Mouse (Mus musculus) CH12.LX (cell line): ENCODE results near the gene Olfr2. TPM values are rescaled to one million over a fixed set of nuclear protein-coding genes. Genes with fewer than 3 reads are reported as not detected.

Experiments used
- DNase-seq: peaks from one replicate; pipeline ENCODE4 v3.0.0-alpha.2; 2013; ENCODE audit errors: extremely low read depth
- H3K27ac ChIP-seq: 2 replicates; pipeline ENCODE4 v1.5.1; 2012; ENCODE audit warnings: low read depth, mild to moderate bottlenecking, control low read depth, moderate library complexity; ENCODE audit not compliant: insufficient read depth
- H3K27me3 ChIP-seq: replicated peaks from 2 replicates; pipeline ENCODE3; 2012; ENCODE audit warnings: inconsistent platforms
- H3K36me3 ChIP-seq, 2 experiments: replicated peaks in 1 of 2; 2 replicates each; pipeline versions ENCODE3 to v1.6.1; 2012; ENCODE audit warnings: inconsistent platforms in 1 of 2, low read length in 1 of 2, mild to moderate bottlenecking in 1 of 2, mixed read lengths in 1 of 2, moderate library complexity in 1 of 2; ENCODE audit not compliant: control insufficient read depth in 1 of 2, insufficient read depth in 1 of 2
- H3K4me1 ChIP-seq, 2 experiments: 2 replicates each; pipeline ENCODE4 v1.6.1; 2012; ENCODE audit warnings: inconsistent platforms in 1 of 2, moderate library complexity in 1 of 2; ENCODE audit not compliant: insufficient read depth in 2 of 2, control insufficient read depth in 1 of 2
- H3K4me2 ChIP-seq: 2 replicates; pipeline ENCODE4 v1.6.1; 2012; ENCODE audit warnings: low read depth, mild to moderate bottlenecking, control low read depth; ENCODE audit not compliant: poor library complexity, insufficient read depth, severe bottlenecking
- H3K4me3 ChIP-seq, 3 experiments: fragments of 150-350 bp in 1 of 3; sonication (generic) in 1 of 3; replicated peaks in 1 of 3; 2 replicates each; pipeline versions ENCODE3 to v1.5.1; 2011 to 2012; ENCODE audit warnings: low read depth in 2 of 3, low read length in 2 of 3, mild to moderate bottlenecking in 2 of 3, moderate library complexity in 2 of 3, control low read depth in 1 of 3, improper control_type of control experiment in 1 of 3, inconsistent platforms in 1 of 3, mixed read lengths in 1 of 3; ENCODE audit not compliant: poor library complexity in 1 of 3
- H3K79me2 ChIP-seq: replicated peaks from 2 replicates; pipeline ENCODE4 v1.6.1; 2012; ENCODE audit warnings: mild to moderate bottlenecking, moderate library complexity; ENCODE audit not compliant: control insufficient read depth, poor library complexity, insufficient read depth, severe bottlenecking; ENCODE audit errors: extremely low read depth
- H3K9ac ChIP-seq: 2 replicates; pipeline ENCODE4 v1.6.1; 2012; ENCODE audit warnings: low read depth, mild to moderate bottlenecking, control low read depth, moderate library complexity; ENCODE audit not compliant: insufficient read depth
- H3K9me3 ChIP-seq: replicated peaks from 2 replicates; pipeline ENCODE3; 2012; ENCODE audit warnings: low read length, inconsistent platforms, mixed read lengths
- CHD1 ChIP-seq: IDR thresholded peaks from 2 replicates; pipeline ENCODE4 v1.6.1; 2012; ENCODE audit warnings: low read depth, low read length, improper control_type of control experiment, inconsistent platforms
- CHD2 ChIP-seq: IDR thresholded peaks from 2 replicates; pipeline ENCODE4 v1.6.1; 2011; ENCODE audit warnings: low read length, improper control_type of control experiment
- CTCF ChIP-seq, 2 experiments: IDR thresholded peaks in 1 of 2; conservative IDR thresholded peaks in 1 of 2; 2 replicates each; pipeline ENCODE4 v1.5.1; 2011 to 2012; ENCODE audit warnings: low read depth in 2 of 2, low read length in 2 of 2, improper control_type of control experiment in 1 of 2, inconsistent platforms in 1 of 2, mild to moderate bottlenecking in 1 of 2, moderate library complexity in 1 of 2
- ELF1 ChIP-seq: IDR thresholded peaks from 2 replicates; pipeline ENCODE4 v1.6.1; 2014; ENCODE audit warnings: low read depth, mild to moderate bottlenecking, inconsistent platforms, low read length, improper control_type of control experiment
- EP300 ChIP-seq: IDR thresholded peaks from 2 replicates; pipeline ENCODE4 v1.6.1; 2011; ENCODE audit warnings: low read length, improper control_type of control experiment
- ETS1 ChIP-seq: conservative IDR thresholded peaks from 2 replicates; pipeline ENCODE4 v1.6.1; 2012; ENCODE audit warnings: low read depth, mild to moderate bottlenecking, inconsistent platforms, low read length, improper control_type of control experiment, moderate library complexity
- HCFC1 ChIP-seq: IDR thresholded peaks from 2 replicates; pipeline ENCODE4 v1.6.1; 2012; ENCODE audit warnings: low read depth, mild to moderate bottlenecking, inconsistent platforms, low read length, improper control_type of control experiment
- KAT2A ChIP-seq: IDR thresholded peaks from 2 replicates; pipeline ENCODE4 v1.6.1; 2012; ENCODE audit warnings: low read length, improper control_type of control experiment, inconsistent platforms; ENCODE audit not compliant: insufficient replicate concordance
- NELFE ChIP-seq: IDR thresholded peaks from 2 replicates; pipeline ENCODE4 v1.6.1; 2011; ENCODE audit warnings: low read depth, low read length, improper control_type of control experiment
- PAX5 ChIP-seq: IDR thresholded peaks from 2 replicates; pipeline ENCODE4 v1.6.1; 2012; ENCODE audit warnings: low read length, inconsistent platforms, mixed read lengths
- POLR2A ChIP-seq: IDR thresholded peaks from 2 replicates; pipeline ENCODE4 v1.6.1; 2011; ENCODE audit warnings: low read depth, mild to moderate bottlenecking, improper control_type of control experiment, low read length
- POLR2AphosphoS2 ChIP-seq: IDR thresholded peaks from 2 replicates; pipeline ENCODE4 v1.6.1; 2011; ENCODE audit warnings: low read depth, low read length, improper control_type of control experiment
- RCOR1 ChIP-seq: conservative IDR thresholded peaks from 2 replicates; pipeline ENCODE4 v1.6.1; 2012; ENCODE audit warnings: low read depth, mild to moderate bottlenecking, inconsistent platforms, low read length, improper control_type of control experiment
- USF2 ChIP-seq: conservative IDR thresholded peaks from 2 replicates; pipeline ENCODE4 v1.6.1; 2011; ENCODE audit warnings: low read depth, low read length, improper control_type of control experiment
- ZC3H11A ChIP-seq: IDR thresholded peaks from 2 replicates; pipeline ENCODE4 v1.6.1; 2012; ENCODE audit warnings: low read depth, mild to moderate bottlenecking, inconsistent platforms, low read length, improper control_type of control experiment
- ZKSCAN1 ChIP-seq: IDR thresholded peaks from 2 replicates; pipeline ENCODE4 v1.6.1; 2012; ENCODE audit warnings: low read depth, inconsistent platforms, low read length, improper control_type of control experiment, borderline replicate concordance
- ZNF384 ChIP-seq: IDR thresholded peaks from 2 replicates; pipeline ENCODE4 v1.6.1; 2012; ENCODE audit warnings: low read depth, low read length, improper control_type of control experiment, inconsistent platforms
- dilution Hi-C: fragments of 300-500 bp; cut with MboI; formaldehyde crosslinking; loops from 2 replicates; pipeline ENCODE4 v1.14.3; 2020; ENCODE audit warnings: low sequenced_read_pairs; ENCODE audit not compliant: extremely low pct_unique_long_range_greater_than_20kb, extremely low pct_ligation_motif_present
- in situ Hi-C: fragments of 300-500 bp; cut with MboI; formaldehyde crosslinking; loops from 3 replicates; pipeline ENCODE4 v1.14.3; 2019; ENCODE audit warnings: low sequenced_read_pairs, low pct_ligation_motif_present, low pct_unique_long_range_greater_than_20kb, mixed read lengths
- polyA plus RNA-seq: library from polyadenylated mRNA; unstranded; fragments of >175 nt; gene quantifications from 2 replicates; pipeline ENCODE4 v1.2.1, GENCODE M21; 2012; ENCODE audit warnings: low read depth; ENCODE audit not compliant: insufficient read length
- total RNA-seq, 2 experiments: library from RNA; depleted of rRNA; stranded (reverse); fragments of 300-350 nt in 1 of 2; fragments of >200 nt in 1 of 2; gene quantifications; 2 replicates each; pipeline ENCODE4 v1.2.3; 2012 to 2014

Olfr2 gene
- not detected in 2 replicates for total RNA-seq (2012; rRNA removed)
- not detected in 2 replicates for total RNA-seq (2014; rRNA removed)
- polyA plus RNA-seq: not detected in 2 replicates

DNA sequence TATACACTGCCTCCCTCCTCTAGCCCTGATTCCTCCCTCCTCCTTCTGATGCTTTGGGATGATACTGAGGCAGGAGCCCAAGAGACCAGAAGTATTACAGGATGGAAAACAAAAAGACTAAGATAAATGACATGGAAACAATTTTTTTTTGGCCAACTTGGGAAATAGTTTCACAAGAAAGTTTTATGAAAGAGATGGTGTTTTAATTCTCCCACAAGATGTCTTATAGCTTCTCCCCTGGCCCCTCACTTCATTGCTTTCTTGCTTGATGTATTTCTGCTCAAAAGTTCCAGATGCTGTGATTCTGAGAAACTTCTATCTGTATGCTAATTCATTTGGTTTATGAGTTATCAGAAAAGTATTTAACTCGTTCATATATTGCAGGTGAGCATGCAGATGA lies at the start of gene Olfr2:
Gene Olfr2, minus strand, starts transcription at position 101 of the 400 bp plus-strand sequence.
- DNase-seq: no peak
- H3K79me2 ChIP-seq: no peaks in the 10 kb centered on the region
- H3K4me3 ChIP-seq: no peak within 1 kb of the TSS
- no peak within 1 kb of the TSS for H3K27ac ChIP-seq
- H3K36me3 ChIP-seq: no peaks in the 10 kb centered on the region
- in situ Hi-C loops (no loop called here), dilution Hi-C loops (no loop called here)
- H3K27me3 ChIP-seq: no peaks in the 10 kb centered on the region
- TF ChIP-seq ZNF384: no peak
- TF ChIP-seq ZC3H11A: no peak
- no peaks in the 10 kb centered on the region for H3K4me1 ChIP-seq
- no peaks in the 10 kb centered on the region for H3K9me3 ChIP-seq
- no peak within 1 kb of the TSS for H3K9ac ChIP-seq
- H3K4me2 ChIP-seq: no peak within 1 kb of the TSS

DNA sequence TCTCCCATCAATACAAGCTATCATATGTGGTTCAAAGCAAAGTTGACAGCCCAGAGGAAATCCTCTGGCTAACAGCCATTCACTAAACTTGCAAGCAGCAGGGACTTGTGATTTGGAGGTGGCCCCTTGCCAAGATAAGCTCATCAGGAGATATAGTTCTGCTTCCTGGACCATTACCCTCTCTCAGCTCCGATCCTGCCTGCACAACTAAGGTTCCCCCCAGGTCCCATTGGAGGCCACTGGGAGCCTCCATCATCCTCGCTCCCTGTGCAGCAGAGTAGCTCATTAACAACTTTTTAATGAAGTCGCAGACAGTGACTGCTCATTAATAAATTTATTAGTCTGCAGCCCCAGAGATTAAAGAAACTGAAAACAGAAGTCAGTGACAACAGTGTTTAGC lies 41.7 kb upstream of the Olfr2 start:
- Histone ChIP-seq H3K4me3 (no peak overlapping the region), H3K27me3 (no peaks in the 10 kb centered on the region), H3K79me2 (no peaks in the 10 kb centered on the region), H3K4me2 (no peak overlapping the region), H3K9me3 (no peaks in the 10 kb centered on the region), H3K4me1 (no peaks in the 10 kb centered on the region), H3K27ac (no peak overlapping the region), H3K36me3 (no peaks in the 10 kb centered on the region), H3K9ac (no peak overlapping the region)
- dilution Hi-C loops: no loop called here
- TF ChIP-seq ZKSCAN1: no peak
- TF ChIP-seq HCFC1: no peak
- no peak for TF ChIP-seq POLR2A
- TF ChIP-seq ETS1: no peak
- TF ChIP-seq USF2: no peak
- no peak for TF ChIP-seq NELFE
- TF ChIP-seq PAX5: no peak
- TF ChIP-seq ELF1: no peak
- no peak for TF ChIP-seq CHD1
- TF ChIP-seq ZNF384: no peak
- no peak for TF ChIP-seq CHD2
- no peak for TF ChIP-seq KAT2A
- TF ChIP-seq RCOR1: no peak
- no peak for TF ChIP-seq POLR2AphosphoS2
- TF ChIP-seq EP300: no peak
- no peak for TF ChIP-seq CTCF (conservative IDR thresholded peaks at IDR 0.05 in 1 of 2, IDR thresholded peaks at IDR 0.05 in 1 of 2; ENCODE audit: low read depth in 2 of 2, low read length in 2 of 2)
- TF ChIP-seq, all 38 proteins: peak for 0
- no peak for DNase-seq
- in situ Hi-C loops: no loop called here
